Mouse (Mus musculus): ENCODE results near the gene Slc26a9.

DNA sequence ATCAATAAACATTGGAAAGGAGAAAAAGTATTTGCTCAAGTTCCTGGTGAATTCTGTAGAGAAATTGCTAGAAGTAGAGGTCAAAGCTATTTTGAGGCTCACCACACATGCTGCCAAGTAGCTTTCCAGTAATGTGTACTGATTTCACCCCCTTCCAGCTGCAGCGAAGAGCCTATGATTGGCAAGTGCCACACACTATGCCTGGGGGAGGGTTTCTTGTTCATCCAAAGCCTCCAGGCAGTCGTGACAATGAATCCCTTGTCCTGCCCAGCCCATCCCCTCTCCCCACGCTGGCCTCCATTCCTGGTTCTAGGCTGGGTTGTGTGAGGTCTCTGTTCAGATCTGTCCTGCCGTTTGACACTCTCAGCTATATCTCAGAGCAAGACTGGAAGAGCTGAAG lies 47.5 kb upstream of the Slc26a9 start:
- TF ChIP-seq CTCF (IDR thresholded peaks at IDR 0.05; ENCODE audit: control insufficient read depth, insufficient read depth, low read length) (no peak), POLR2A (IDR thresholded peaks at IDR 0.05; ENCODE audit: borderline replicate concordance, control insufficient read depth, low read depth, low read length) (no peak)
